Mouse (Mus musculus) gastrocnemius, postnatal 14 days (tissue): Measurements from ENCODE around the gene Arhgef5. TPM values are rescaled to one million over a fixed set of nuclear protein-coding genes. Genes with fewer than 3 reads are reported as not detected.

Experiments
- DNase-seq: peaks from one replicate; pipeline ENCODE4 v3.0.0; 2021; ENCODE audit warnings: mixed read lengths
- intact Hi-C: fragments of 180-260 bp; cut with DNase I; formaldehyde crosslinking; loops from one replicate; pipeline ENCODE4 v1.15.1; 2025; ENCODE audit warnings: low total_unique reads
- total RNA-seq, 2 experiments: library from RNA; stranded (reverse); gene quantifications; 2 replicates each; pipeline ENCODE4 v1.2.3; 2021

The Arhgef5 gene
- total RNA-seq, 2 experiments from 2014 or later = 4.8 to 4.9 TPM

DNA sequence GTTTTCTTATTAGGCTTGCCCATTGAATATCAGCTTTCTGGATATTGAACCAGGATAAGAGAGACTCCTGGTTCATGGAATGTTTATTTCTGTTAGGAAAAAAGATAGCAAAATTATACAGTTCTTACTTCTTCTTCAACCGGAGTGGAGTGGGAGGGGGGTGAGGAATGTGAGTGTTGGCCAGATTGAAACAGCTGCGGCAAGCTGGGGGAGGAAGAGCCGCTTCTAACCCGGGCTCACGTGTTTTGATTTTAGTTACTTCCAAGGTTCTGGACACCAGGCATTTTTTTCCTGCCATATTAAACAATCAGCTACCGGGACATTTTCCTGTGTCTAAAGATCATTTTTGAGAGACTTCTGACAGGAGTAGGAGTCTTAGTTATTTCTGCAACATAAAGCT lies 44.7 kb downstream of the Arhgef5 start:
- intact Hi-C loops = no loop called here
- no peak for DNase-seq

DNA sequence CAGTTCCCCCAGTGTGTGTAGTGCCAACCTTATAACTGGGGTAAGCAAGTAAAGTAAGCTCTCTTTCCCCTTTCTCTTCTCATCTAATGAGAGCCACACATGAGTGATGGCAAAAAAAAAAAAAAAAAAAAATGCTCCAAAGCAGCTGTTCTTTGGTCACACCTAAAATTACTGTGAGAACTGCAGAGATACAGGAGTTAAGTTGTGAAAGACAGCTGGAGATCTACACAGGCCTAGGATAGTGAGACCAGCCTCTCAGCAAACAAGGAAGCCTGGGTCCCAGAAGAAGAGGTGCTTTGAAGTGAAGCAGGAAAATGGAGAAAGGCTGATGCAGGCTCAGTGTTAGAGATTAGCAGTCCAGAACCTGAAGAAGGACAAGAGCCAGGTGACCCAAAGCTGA lies 47.2 kb downstream of the Arhgef5 start:
- no peak for DNase-seq
- intact Hi-C loops = no loop called here

DNA sequence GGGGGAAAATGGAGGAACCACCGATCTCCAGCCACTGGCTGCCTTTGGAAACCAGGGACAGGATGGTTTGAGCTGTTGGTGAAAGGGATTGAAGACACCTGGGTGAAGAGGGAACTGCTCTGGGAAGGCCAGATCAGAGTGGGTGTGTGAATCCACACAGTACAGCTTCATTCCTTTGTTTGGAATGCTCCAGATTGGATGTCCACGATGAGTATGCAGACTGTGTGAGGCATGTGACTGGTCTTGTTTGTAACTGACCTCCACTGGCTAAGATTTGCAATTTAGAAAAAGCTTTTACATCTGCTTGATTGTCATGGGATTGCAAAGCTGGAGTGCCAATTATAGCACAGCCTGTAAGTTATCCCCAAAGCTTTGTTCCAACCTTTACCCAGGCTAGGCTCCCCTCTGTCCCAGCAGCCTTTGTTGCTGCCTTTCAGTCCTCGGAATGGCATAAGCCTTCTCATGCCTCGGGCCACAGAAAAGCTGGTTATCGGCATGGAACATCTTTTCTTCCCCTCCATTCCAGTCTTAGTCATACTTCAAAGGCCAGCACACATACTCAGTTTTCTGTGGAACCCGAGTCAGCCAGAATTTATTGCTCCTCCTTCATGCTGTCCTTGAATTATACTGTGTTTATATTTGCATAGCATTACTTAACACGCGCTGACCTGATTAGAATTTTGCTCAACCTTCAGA lies 47.7 kb downstream of the Arhgef5 start:
- intact Hi-C loops = no loop called here
- no peak for DNase-seq

DNA sequence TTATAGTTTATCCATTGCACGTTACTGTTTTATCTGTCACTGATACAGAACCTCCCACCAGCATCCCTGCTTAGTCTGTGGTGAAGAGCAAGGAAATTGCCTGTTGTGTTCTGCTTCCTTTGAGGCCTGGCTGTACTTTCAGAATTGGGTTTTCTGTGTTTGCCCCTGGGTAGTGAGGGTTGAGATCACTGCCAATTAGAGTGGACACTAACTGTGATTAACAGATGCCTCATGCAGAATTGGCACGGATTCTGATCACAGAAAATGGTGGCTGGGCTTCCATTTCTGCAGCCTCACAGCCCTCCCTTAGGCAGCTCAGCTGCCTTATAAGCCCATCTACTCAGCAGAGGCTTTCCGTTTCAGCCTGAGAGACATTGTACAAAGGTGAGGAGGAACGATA lies 68.1 kb downstream of the Arhgef5 start:
- intact Hi-C loops = no loop called here

DNA sequence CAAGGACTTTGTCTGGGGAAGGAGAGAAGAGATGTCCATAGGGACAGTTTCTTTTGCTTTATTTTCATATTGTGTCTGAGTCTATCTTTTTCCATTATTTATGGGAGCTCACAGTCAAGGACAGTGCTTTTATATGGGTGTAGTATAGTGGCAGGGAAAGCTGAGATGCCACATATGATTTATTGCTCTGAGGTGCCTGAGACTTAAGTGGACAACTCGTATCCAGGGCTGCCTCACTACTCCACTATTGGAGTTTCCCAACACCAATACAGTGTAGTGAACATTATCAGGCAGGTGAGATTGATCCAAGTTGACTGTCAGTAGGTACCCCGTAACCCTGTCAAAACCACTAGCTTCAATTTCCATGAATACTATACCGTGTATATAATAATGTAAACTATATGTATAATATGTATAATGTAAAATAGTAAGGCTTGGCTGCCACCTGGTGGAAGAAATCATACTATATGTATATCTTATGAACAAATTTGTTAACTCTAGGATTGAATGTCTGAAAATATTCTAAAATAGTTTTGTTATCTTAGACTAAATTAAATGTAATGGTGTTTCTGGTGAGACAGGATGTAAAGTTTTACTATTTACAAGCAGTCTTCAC lies 70.3 kb downstream of the Arhgef5 start:
- no peak for DNase-seq

More for the DNA sequence above, 68.1 kb downstream of the Arhgef5 start:
- no peak for DNase-seq

DNA sequence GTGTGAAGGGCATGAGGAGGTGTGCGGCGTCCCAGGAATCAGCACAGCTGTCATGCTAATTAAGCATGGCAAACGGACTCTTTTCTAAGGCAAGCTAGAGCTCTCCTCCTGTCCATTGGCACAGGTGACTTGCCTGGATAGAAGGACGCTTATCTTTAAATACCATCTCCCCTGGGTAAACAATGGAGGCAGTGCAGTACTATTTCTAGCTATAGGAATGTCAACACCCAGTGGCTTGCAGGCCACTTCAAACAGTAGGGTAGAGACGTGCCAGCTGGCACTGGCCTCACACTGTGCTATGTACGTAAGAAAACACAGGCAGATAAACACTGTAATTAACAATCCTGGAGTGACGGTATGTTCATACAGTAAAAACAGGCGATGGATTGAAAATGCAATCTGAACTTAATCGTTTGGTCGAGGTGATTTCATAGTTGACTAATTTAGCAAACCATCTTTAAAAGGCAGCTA lies 72.1 kb downstream of the Arhgef5 start:
- intact Hi-C loops = no loop called here
- no peak for DNase-seq

More for the DNA sequence above, 70.3 kb downstream of the Arhgef5 start:
- intact Hi-C loops = no loop called here

DNA sequence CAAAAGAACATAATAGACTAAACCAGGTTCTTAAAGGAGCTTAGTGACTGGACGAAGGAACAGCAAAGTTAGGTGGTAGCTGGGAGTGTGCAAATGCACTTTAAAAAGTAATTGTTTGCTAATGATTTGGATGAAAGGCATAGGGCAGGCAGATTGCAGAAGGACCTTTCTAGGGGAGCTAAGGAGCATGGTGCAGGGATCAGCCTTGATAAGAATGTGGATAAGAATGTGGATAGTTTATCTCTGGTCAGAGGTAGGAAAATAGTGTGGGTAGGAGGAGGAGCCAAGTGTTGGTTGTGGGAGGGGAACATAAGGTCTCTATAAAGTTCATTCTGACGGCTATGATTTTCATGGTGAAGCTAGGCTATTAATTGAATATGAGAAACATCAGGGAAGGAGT lies 73.4 kb downstream of the Arhgef5 start:
- intact Hi-C loops = no loop called here
- DNase-seq = no peak

Other genes with a start within 250 kb of the Arhgef5 start
- not detected for gene Olfr441, start 159.2 kb upstream of the Arhgef5 start, total RNA-seq
- not detected for gene Olfr237-ps1, start 119.0 kb upstream of the Arhgef5 start, total RNA-seq
- gene Olfr437, start 102.3 kb upstream of the Arhgef5 start, total RNA-seq = not detected
- not detected for gene Olfr13, start 93.4 kb upstream of the Arhgef5 start, total RNA-seq
- gene Olfr435, start 68.4 kb upstream of the Arhgef5 start, total RNA-seq = not detected
- not detected for gene Olfr434, start 52.6 kb upstream of the Arhgef5 start, total RNA-seq
- gene Olfr47, start 34.1 kb upstream of the Arhgef5 start, total RNA-seq = not detected
- gene Nobox, start 44.0 kb downstream of the Arhgef5 start, total RNA-seq = not detected